Mouse (Mus musculus) intestine, postnatal 0 days (tissue): Measurements from ENCODE around the gene Osmr. TPM values are rescaled to one million over a fixed set of nuclear protein-coding genes. Genes with fewer than 3 reads are reported as not detected.

Experiments used
- ATAC-seq: fragments of 200-750 bp; cut with Nextera tagmentation; 2 replicates; pipeline ENCODE4 v1.8.0; 2017; ENCODE audit warnings: mild to moderate bottlenecking, moderate TSS enrichment, moderate library complexity
- H3K27ac ChIP-seq: fragments of 300-500 bp; sonication (generic); 2 replicates; pipeline ENCODE4 v1.5.1; 2014; ENCODE audit warnings: mild to moderate bottlenecking, low read depth, low read length, moderate library complexity
- H3K27me3 ChIP-seq: fragments of 300-500 bp; sonication (generic); replicated peaks from 2 replicates; pipeline ENCODE4 v1.6.1; 2014; ENCODE audit warnings: low read length, mixed read lengths; ENCODE audit not compliant: control insufficient read depth, insufficient read depth
- H3K36me3 ChIP-seq: fragments of 300-500 bp; sonication (generic); 2 replicates; pipeline ENCODE4 v1.6.1; 2014; ENCODE audit warnings: mild to moderate bottlenecking, moderate library complexity; ENCODE audit not compliant: control insufficient read depth, insufficient read depth
- H3K4me1 ChIP-seq: fragments of 300-500 bp; sonication (generic); replicated peaks from 2 replicates; pipeline ENCODE4 v1.6.1; 2014; ENCODE audit warnings: antibody characterized with exemption, low read length, mixed read lengths; ENCODE audit not compliant: control insufficient read depth, insufficient read depth
- H3K4me2 ChIP-seq: fragments of 300-500 bp; sonication (generic); replicated peaks from 2 replicates; pipeline ENCODE4 v1.6.1; 2014; ENCODE audit warnings: low read depth, mild to moderate bottlenecking, moderate library complexity
- H3K4me3 ChIP-seq: fragments of 300-500 bp; sonication (generic); 2 replicates; pipeline ENCODE4 v1.5.1; 2014; ENCODE audit warnings: low read depth, low read length
- H3K9ac ChIP-seq: fragments of 300-500 bp; sonication (generic); 2 replicates; pipeline ENCODE4 v1.6.1; 2014; ENCODE audit warnings: mild to moderate bottlenecking, low read depth, low read length
- H3K9me3 ChIP-seq: fragments of 300-500 bp; sonication (generic); 2 replicates; pipeline ENCODE4 v1.6.1; 2016; ENCODE audit warnings: mixed run types; ENCODE audit not compliant: control insufficient read depth
- CTCF ChIP-seq: sonication (generic); IDR thresholded peaks from 2 replicates; pipeline ENCODE4 v1.5.1; 2016; ENCODE audit warnings: low read depth, mild to moderate bottlenecking, control low read depth, antibody characterized with exemption, moderate library complexity
- WGBS: fragments of 180-500 bp; shearing (Covaris S2); extraction: QIAGEN DNeasy Blood & Tissue Kit; methylation state at CpG from one replicate; pipeline ENCODE4 v1.1.7; 2014; 5-methylcytosine and 5-hydroxymethylcytosine counted together
- polyA plus RNA-seq: library from polyadenylated mRNA; unstranded; fragments of >200 nt; fragmentation: Nextera tagmentation; extraction: Ambion mirVana; gene quantifications from 2 replicates; pipeline ENCODE4 v1.2.1, GENCODE M21; 2015

The Osmr gene
- 2.4 and 2.8 TPM in 2 replicates for polyA plus RNA-seq

DNA sequence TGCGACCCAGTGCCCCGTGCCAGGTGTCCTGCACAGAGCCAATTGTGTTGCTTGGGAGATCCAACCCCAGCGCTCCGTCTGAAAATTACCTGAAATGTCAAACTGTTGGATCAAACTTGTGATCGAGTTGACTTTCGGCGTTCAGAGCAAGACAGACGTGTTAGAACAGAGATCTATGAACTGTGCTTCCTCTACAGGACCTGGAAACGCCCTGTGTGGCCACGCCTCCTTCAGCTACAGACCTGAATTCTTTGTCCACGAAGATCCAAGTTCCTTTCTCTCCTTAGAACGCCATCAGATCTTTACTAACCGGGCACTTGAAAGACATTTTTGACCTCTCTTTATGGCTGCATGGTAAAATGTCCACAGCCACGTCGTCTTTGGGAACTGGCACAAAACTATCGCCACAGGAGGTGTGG is at the start of gene Osmr:
Gene Osmr, minus strand, starts transcription at position 369 of the 419 bp plus-strand sequence.
- 6% methylated on average over 16 of the region's 16 CpGs for WGBS
- peak; percentile 31; the same call in 1 of the 2 replicates for ATAC-seq
- Histone ChIP-seq H3K4me1 (peaks cover 3% of the 10 kb centered on the region; the same call in 1 of the 2 replicates), H3K9ac (peak within 1 kb of the TSS; percentile 45), H3K27me3 (peaks cover 4% of the 10 kb centered on the region; the same call in 1 of the 2 replicates), H3K4me3 (peak within 1 kb of the TSS; percentile 54), H3K4me2 (peak within 1 kb of the TSS; percentile 90), H3K27ac (peak within 1 kb of the TSS; percentile 41; the same call in 1 of the 2 replicates), H3K9me3 (no peaks in the 10 kb centered on the region), H3K36me3 (no peaks in the 10 kb centered on the region)
- TF ChIP-seq CTCF = no peak

DNA sequence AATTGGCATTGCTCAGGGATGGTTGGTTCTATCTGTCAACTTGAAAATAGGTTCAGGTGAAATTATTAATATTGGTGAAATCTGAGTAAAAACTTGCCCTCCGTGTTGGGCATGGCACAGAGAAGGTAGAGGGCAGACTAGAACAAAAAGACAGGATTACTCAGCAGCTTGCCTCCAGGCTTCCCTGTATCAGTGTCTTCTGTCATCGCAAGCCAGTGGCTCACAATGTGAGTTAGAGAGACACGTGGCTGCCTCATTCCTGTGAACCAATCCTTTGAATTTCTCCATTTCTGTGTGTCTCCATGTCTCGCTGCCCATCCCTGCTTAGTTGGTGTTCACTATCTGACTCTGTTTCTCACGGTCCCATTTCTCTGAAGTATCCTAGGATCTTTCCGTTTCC is 44.6 kb upstream of the Osmr start:
- Histone ChIP-seq H3K36me3 (no peaks in the 10 kb centered on the region), H3K4me3 (no peak overlapping the region), H3K9ac (no peak overlapping the region), H3K4me1 (no peaks in the 10 kb centered on the region), H3K27me3 (peaks cover 9% of the 10 kb centered on the region; the same call in 1 of the 2 replicates), H3K4me2 (no peak overlapping the region), H3K27ac (no peak overlapping the region), H3K9me3 (no peaks in the 10 kb centered on the region)
- ATAC-seq = no peak
- TF ChIP-seq CTCF = no peak
- 86% methylated on average over 6 of the region's 6 CpGs for WGBS

GRCm38 (mm10) chr15:6914163-6914562 is 39.4 kb upstream of the Osmr start:
- H3K9ac ChIP-seq = no peak overlapping the region
- no peak for TF ChIP-seq CTCF
- no peak overlapping the region for H3K4me2 ChIP-seq
- no peaks in the 10 kb centered on the region for H3K36me3 ChIP-seq
- WGBS = 88% methylated on average over 6 of the region's 6 CpGs
- H3K4me1 ChIP-seq = no peaks in the 10 kb centered on the region
- H3K9me3 ChIP-seq = no peaks in the 10 kb centered on the region
- no peaks in the 10 kb centered on the region; the same call in 1 of the 2 replicates for H3K27me3 ChIP-seq
- no peak for ATAC-seq
- H3K4me3 ChIP-seq = no peak overlapping the region
- no peak overlapping the region for H3K27ac ChIP-seq

- ATAC-seq = peak; percentile 76
- Histone ChIP-seq H3K27me3 (no peaks in the 10 kb centered on the region; the same call in 1 of the 2 replicates), H3K4me3 (no peak overlapping the region), H3K4me2 (0 out of 2 replicates have a peak overlapping the region, but pooled peaks have one; percentile 3), H3K27ac (no peak overlapping the region), H3K9ac (no peak overlapping the region), H3K36me3 (no peaks in the 10 kb centered on the region), H3K4me1 (no peaks in the 10 kb centered on the region), H3K9me3 (no peaks in the 10 kb centered on the region)
- WGBS = 5% methylated on average over 11 of the region's 11 CpGs
- TF ChIP-seq CTCF = peak; percentile 99
These were observed 34.9 kb upstream of the Osmr start for GRCm38 (mm10) chr15:6909669-6910068.

- no peak for TF ChIP-seq CTCF
- Histone ChIP-seq H3K4me1 (no peaks in the 10 kb centered on the region), H3K4me3 (no peak overlapping the region), H3K27ac (no peak overlapping the region), H3K4me2 (no peak overlapping the region), H3K36me3 (no peaks in the 10 kb centered on the region), H3K27me3 (no peaks in the 10 kb centered on the region; the same call in 1 of the 2 replicates), H3K9me3 (no peaks in the 10 kb centered on the region), H3K9ac (no peak overlapping the region)
- ATAC-seq = no peak
- WGBS = 49% methylated on average over 14 of the region's 14 CpGs
These were observed 34.3 kb upstream of the Osmr start for GRCm38 (mm10) chr15:6909084-6909483.

DNA sequence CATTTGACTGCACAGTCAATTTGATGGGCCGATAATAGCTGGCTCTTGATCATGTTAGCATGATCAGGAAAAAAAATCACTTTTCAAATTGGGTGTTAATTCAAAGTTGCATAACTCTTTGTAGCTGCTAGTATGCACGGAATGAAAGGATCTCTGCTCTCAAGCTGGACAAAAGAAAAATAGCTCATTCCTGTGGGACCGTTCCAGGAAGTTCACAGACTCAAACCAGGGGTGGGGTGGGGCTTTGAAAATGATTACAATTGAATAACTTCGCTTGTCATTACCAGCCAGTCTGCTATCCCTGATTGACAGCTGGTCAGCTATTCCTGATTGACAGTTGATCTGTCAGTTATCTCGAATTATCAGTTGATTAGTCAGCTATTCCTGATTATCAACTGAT is 33.8 kb upstream of the Osmr start:
- no peak overlapping the region for H3K27ac ChIP-seq
- WGBS = 46% methylated on average over 5 of the region's 5 CpGs
- no peaks in the 10 kb centered on the region for H3K9me3 ChIP-seq

More for the DNA sequence above, 33.8 kb upstream of the Osmr start:
- H3K4me1 ChIP-seq = no peaks in the 10 kb centered on the region
- H3K4me2 ChIP-seq = no peak overlapping the region
- no peaks in the 10 kb centered on the region for H3K36me3 ChIP-seq
- no peak for ATAC-seq
- no peak overlapping the region for H3K4me3 ChIP-seq
- no peak overlapping the region for H3K9ac ChIP-seq
- TF ChIP-seq CTCF = no peak
- H3K27me3 ChIP-seq = no peaks in the 10 kb centered on the region; the same call in 1 of the 2 replicates
